Mouse (Mus musculus) ZHBTc4 (cell line): ENCODE results near the gene H1fnt.

Source experiments
- DNase-seq: peaks from one replicate; pipeline ENCODE4 v3.0.0-alpha.2; 2011; ENCODE audit warnings: low read depth, low spot score

Gene H1fnt

GRCm38 (mm10) chr15:98257193-98257592, at the start of gene H1fnt:
Gene H1fnt (minus strand): TSS chr15:98257293.
- DNase-seq, result no peak

GRCm38 (mm10) chr15:98295628-98296551, 38.8 kb upstream of the H1fnt start, which contains the start of gene Zfp641:
Gene Zfp641 (minus strand): TSS chr15:98296161.
- DNase-seq, result peak; percentile 30

GRCm38 (mm10) chr15:98293651-98294050, 36.6 kb upstream of the H1fnt start:
- no peak for DNase-seq

- DNase-seq, result peak; percentile 9
Measured at GRCm38 (mm10) chr15:98288566-98288965, 31.5 kb upstream of the H1fnt start.

- no peak for DNase-seq
Measured at GRCm38 (mm10) chr15:98286418-98286817, 29.3 kb upstream of the H1fnt start.

DNA sequence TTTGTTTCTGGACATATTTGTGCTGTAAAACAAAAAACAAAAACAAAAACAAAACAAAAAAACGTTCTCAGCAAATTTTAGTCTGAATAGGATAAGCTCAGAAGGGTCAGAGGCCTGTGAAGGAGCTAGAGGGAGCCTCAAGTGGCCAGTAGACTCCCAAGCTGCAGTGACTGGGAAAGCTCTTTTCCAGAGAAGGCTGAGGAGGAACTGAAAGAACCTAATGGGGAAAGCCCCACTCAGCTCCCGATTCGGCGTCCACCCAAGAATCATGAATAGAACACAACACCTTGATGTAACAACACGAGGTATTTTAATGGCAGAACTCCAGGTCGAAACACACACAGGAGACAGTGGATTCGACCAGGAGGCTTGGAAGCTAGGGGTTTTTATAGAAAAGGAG, 683 bp upstream of the H1fnt start:
- no peak for DNase-seq

DNA sequence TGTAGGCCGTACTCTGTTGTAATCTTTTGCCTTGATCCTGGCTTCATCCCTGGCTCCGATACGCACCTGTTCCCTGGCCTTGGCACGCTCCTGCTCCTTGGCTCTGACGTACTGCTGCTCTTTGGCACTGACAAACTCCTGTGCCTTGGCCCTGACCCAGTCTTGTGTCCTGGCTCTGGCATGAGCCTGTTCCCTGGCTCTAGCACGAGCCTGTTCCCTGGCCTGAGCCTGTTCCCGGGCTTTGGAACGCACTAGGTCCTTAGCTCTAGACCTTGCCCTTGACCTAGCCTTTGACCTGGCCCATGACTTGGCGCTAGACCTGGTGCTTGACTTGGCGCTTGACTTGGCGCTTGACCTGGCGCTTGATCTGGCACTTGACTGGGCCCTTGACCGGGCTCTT, 822 bp downstream of the H1fnt start:
- no peak for DNase-seq

- no peak for DNase-seq
Measured at GRCm38 (mm10) chr15:98235442-98235841, 21.7 kb downstream of the H1fnt start.

DNA sequence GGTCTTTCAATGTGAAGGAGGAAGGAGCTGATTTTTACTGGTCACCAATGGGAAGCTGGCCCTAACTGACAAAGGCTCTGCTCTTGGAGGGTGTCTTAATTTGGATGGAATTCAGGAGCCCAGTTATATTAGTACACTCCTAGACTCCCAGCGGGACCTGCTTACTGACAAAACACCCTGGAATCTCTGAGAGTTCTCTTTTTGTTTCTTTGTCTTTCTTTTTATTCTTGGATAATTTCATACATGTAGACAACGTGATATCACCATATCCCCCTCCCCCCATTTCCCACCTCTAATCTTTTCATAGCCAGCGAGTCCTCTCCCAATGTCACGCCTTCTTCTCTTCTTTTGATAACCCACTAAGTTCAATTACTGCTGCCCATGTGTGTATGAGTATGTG, 22.7 kb downstream of the H1fnt start, which contains the start of gene Olfr286:
TSS of gene Olfr286 (minus strand) at position 101 of the 400 bp plus-strand sequence.
- no peak for DNase-seq

- peak; percentile 61 for DNase-seq
Measured at GRCm38 (mm10) chr15:98226096-98226495, 31.0 kb downstream of the H1fnt start.

GRCm38 (mm10) chr15:98225610-98226009, 31.5 kb downstream of the H1fnt start:
- DNase-seq, result peak; percentile 60

GRCm38 (mm10) chr15:98222377-98222776, 34.7 kb downstream of the H1fnt start:
- DNase-seq, result no peak

DNA sequence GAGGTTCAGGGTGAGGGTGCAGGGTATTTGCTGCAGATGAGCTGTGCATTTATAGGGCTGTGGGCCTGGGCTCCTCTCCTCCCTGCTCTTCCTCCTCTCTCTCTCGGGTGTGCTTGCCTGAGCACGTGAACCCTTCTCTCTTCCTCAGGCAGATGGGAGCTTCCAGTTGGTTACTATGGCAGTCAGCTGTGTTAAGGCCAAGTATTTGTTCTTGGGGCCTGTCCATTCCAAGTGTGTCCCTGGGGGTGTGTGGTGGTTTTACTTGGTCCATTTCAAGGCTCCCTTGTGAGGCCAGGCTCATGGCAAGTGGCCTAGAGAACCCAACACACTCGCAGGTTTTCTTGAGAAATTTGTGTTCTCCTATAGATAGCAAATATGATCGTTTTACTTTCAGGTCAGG, 36.2 kb downstream of the H1fnt start, which contains the start of the genes Gm44579 and Olfr287:
TSS of gene Gm44579 (minus strand) at position 101 of the 400 bp plus-strand sequence.
TSS of gene Olfr287 (minus strand) at position 180 of the 400 bp plus-strand sequence.
- DNase-seq, result no peak

- DNase-seq, result peak; percentile 41
Measured at GRCm38 (mm10) chr15:98214130-98214529, 43.0 kb downstream of the H1fnt start.

- DNase-seq, result no peak
Measured at GRCm38 (mm10) chr15:98213336-98213870, 43.7 kb downstream of the H1fnt start.

GRCm38 (mm10) chr15:98209676-98210075, 47.4 kb downstream of the H1fnt start:
- no peak for DNase-seq
